Mouse (Mus musculus): ENCODE results near the gene Tatdn3. TPM values are rescaled to one million over a fixed set of nuclear protein-coding genes. Genes with fewer than 3 reads are reported as not detected.

Gene Tatdn3
- total and polyA plus RNA-seq, 3 experiments = 12.7 to 17.2 (median 12.9) TPM

DNA sequence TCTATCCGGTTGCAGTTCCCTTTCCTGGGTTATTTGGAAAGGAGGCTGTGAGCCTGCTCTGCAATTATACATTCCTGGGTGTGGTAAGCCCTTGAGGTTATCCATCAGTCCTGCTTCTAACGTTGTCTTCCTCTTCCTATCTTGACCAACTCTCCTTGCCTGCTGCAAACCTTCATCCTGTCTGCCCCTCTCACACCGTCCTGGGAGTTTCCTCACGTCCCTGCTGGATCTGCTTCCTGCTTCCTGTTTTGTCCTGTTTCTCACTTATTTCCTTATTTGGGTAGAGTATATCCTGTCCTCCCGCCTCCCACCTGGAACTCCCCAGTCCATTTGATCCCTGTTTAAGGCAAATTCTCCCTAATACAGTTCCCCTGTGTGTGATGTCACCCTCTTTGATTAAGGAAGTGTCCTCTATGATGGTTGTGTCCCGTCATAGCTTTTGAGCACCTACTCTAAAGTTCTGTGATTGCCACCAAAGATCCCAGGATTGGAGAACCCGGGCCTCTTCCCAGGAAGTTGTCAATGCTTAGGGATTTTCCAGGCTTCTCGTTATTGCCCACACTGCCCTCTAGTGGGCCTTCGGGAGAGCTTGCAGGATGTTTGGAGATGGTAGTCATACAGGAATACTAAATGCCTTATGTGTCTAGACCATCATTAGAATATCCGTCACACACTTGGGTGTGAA is 12.6 kb upstream of the Tatdn3 start:
- dilution Hi-C loops (cut with MboI; ENCODE audit: extremely low pct_ligation_motif_present, extremely low pct_unique_long_range_greater_than_20kb, low sequenced_read_pairs) = no loop called here
- Histone ChIP-seq H3K79me2 (replicated peaks; ENCODE audit: control insufficient read depth, extremely low read depth, insufficient read depth, poor library complexity, severe bottlenecking) (peaks cover 5% of the 10 kb centered on the region; the same call in 1 of the 2 replicates), H3K27me3 (replicated peaks) (no peaks in the 10 kb centered on the region), H3K9ac (ENCODE audit: insufficient read depth, low read depth) (no peak overlapping the region), H3K36me3 (replicated peaks in 1 of 2; ENCODE audit: control insufficient read depth in 1 of 2, insufficient read depth in 1 of 2, low read length in 1 of 2) (peaks cover 70 to 98% of the 10 kb centered on the region in 2 experiments), H3K4me1 (ENCODE audit: control insufficient read depth in 1 of 2, insufficient read depth in 2 of 2) (peaks cover 19 to 46% of the 10 kb centered on the region in 2 experiments), H3K4me3 (replicated peaks in 1 of 3; ENCODE audit: low read depth in 2 of 3, low read length in 2 of 3, poor library complexity in 1 of 3) (no peak overlapping the region), H3K9me3 (replicated peaks; ENCODE audit: low read length) (peaks cover 4% of the 10 kb centered on the region), H3K27ac (ENCODE audit: insufficient read depth, low read depth) (no peak overlapping the region), H3K4me2 (ENCODE audit: insufficient read depth, low read depth, poor library complexity, severe bottlenecking) (no peak overlapping the region)
- peak; percentile 15 for TF ChIP-seq RAD21 (IDR thresholded peaks at IDR 0.05; ENCODE audit: low read depth, low read length)
- TF ChIP-seq MAFK (IDR thresholded peaks at IDR 0.05; ENCODE audit: insufficient replicate concordance, low read length) = no peak
- no peak for TF ChIP-seq ZNF384 (IDR thresholded peaks at IDR 0.05; ENCODE audit: low read depth, low read length)
- TF ChIP-seq CTCF (conservative IDR thresholded peaks at IDR 0.05 in 1 of 2, IDR thresholded peaks at IDR 0.05 in 1 of 2; ENCODE audit: low read depth in 2 of 2, low read length in 2 of 2) = peak; percentile 29 to 66; a peak in 3 of 4 replicates
- TF ChIP-seq SMC3 (IDR thresholded peaks at IDR 0.05; ENCODE audit: low read depth, low read length) = peak; percentile 53
- no peak for TF ChIP-seq PAX5 (IDR thresholded peaks at IDR 0.05; ENCODE audit: low read length)
- no peak for TF ChIP-seq USF1 (IDR thresholded peaks at IDR 0.05; ENCODE audit: low read depth, low read length)
- no peak for DNase-seq (ENCODE audit: extremely low read depth)
- in situ Hi-C loops (cut with MboI; ENCODE audit: low pct_ligation_motif_present, low pct_unique_long_range_greater_than_20kb, low sequenced_read_pairs) = no loop called here

DNA sequence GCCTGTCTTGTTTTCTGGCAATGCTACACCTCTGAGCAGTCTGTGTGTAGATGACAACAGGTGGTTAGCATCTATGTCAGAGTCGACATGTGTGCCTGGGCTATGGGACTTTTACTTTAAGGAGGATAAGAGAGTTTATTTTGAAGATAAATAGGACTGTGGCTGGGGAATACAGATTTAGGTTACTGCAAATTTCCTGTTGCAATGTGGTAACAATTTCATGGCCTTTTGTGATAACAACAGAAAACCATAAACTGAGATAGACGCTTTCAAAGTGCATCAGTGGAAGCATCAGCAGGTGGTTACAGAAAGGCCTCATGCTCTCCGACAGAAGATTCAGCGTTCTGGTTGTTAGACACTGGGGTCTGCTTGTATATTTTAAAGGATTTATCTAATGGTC is 10.8 kb upstream of the Tatdn3 start:
- H3K9me3 ChIP-seq (replicated peaks; ENCODE audit: low read length) = peaks cover 4% of the 10 kb centered on the region
- no peak for DNase-seq (ENCODE audit: extremely low read depth)
- H3K4me2 ChIP-seq (ENCODE audit: insufficient read depth, low read depth, poor library complexity, severe bottlenecking) = peak overlapping the region; percentile 64; the same call in 1 of the 2 replicates
- H3K79me2 ChIP-seq (replicated peaks; ENCODE audit: control insufficient read depth, extremely low read depth, insufficient read depth, poor library complexity, severe bottlenecking) = peaks cover 6% of the 10 kb centered on the region; the same call in 1 of the 2 replicates
- H3K9ac ChIP-seq (ENCODE audit: insufficient read depth, low read depth) = peak overlapping the region; percentile 44
- peaks cover 68 to 98% of the 10 kb centered on the region in 2 experiments for H3K36me3 ChIP-seq (replicated peaks in 1 of 2; ENCODE audit: control insufficient read depth in 1 of 2, insufficient read depth in 1 of 2, low read length in 1 of 2)
- in situ Hi-C loops (cut with MboI; ENCODE audit: low pct_ligation_motif_present, low pct_unique_long_range_greater_than_20kb, low sequenced_read_pairs) (no loop called here), dilution Hi-C loops (cut with MboI; ENCODE audit: extremely low pct_ligation_motif_present, extremely low pct_unique_long_range_greater_than_20kb, low sequenced_read_pairs) (no loop called here)
- TF ChIP-seq SMC3 (IDR thresholded peaks at IDR 0.05; ENCODE audit: low read depth, low read length) (no peak), MAFK (IDR thresholded peaks at IDR 0.05; ENCODE audit: insufficient replicate concordance, low read length) (no peak), BHLHE40 (IDR thresholded peaks at IDR 0.05; ENCODE audit: low read depth, low read length) (no peak), GABPA (IDR thresholded peaks at IDR 0.05; ENCODE audit: insufficient replicate concordance, low read depth, low read length) (no peak), USF2 (conservative IDR thresholded peaks at IDR 0.05; ENCODE audit: low read depth, low read length) (no peak), UBTF (IDR thresholded peaks at IDR 0.05; ENCODE audit: low read depth, low read length) (no peak), JUND (conservative IDR thresholded peaks at IDR 0.05; ENCODE audit: low read depth, low read length) (no peak), USF1 (IDR thresholded peaks at IDR 0.05; ENCODE audit: low read depth, low read length) (no peak), MYC (IDR thresholded peaks at IDR 0.05; ENCODE audit: low read depth, low read length) (no peak), NRF1 (IDR thresholded peaks at IDR 0.05; ENCODE audit: low read depth, low read length) (no peak)
- H3K4me3 ChIP-seq (replicated peaks in 1 of 3; ENCODE audit: low read depth in 2 of 3, low read length in 2 of 3, poor library complexity in 1 of 3) = no peak overlapping the region
- H3K27me3 ChIP-seq (replicated peaks) = no peaks in the 10 kb centered on the region
- peak overlapping the region; percentile 97 for H3K27ac ChIP-seq (ENCODE audit: insufficient read depth, low read depth)
- peaks cover 19 to 46% of the 10 kb centered on the region in 2 experiments for H3K4me1 ChIP-seq (ENCODE audit: control insufficient read depth in 1 of 2, insufficient read depth in 2 of 2)
